Mouse (Mus musculus): Measurements from ENCODE around the gene Bspry. TPM values are rescaled to one million over a fixed set of nuclear protein-coding genes. Genes with fewer than 3 reads are reported as not detected.

Gene Bspry
- polyA plus RNA-seq, 1 experiment = 1.1 TPM

GRCm38 (mm10) chr4:62524651-62525488 is 45.0 kb downstream of the Bspry start, which contains the start of the genes Pole3 and 4933430I17Rik:
Gene Pole3, minus strand, starts transcription at chr4:62525068.
Gene 4933430I17Rik, plus strand, starts transcription at chr4:62525369.
- peaks cover 8% of the 10 kb centered on the region for H3K79me2 ChIP-seq (ENCODE audit: control insufficient read depth, insufficient read depth)
- H3K27me3 ChIP-seq (ENCODE audit: control insufficient read depth, insufficient read depth, insufficient read length) = no peaks in the 10 kb centered on the region
- H3K4me2 ChIP-seq (ENCODE audit: low read depth) = peak within 1 kb of the TSS; percentile 86
- peak within 1 kb of the TSS; percentile 33 for H3ac ChIP-seq (ENCODE audit: control insufficient read depth, insufficient read length)
- TF ChIP-seq MYOD1 (IDR thresholded peaks at IDR 0.05; ENCODE audit: control insufficient read depth in 1 of 3, insufficient read length in 2 of 3, low read depth in 2 of 3) (no peak), SRF (IDR thresholded peaks at IDR 0.05; ENCODE audit: control insufficient read depth, insufficient read length, low read depth) (peak; percentile 55), CEBPB (IDR thresholded peaks at IDR 0.05; ENCODE audit: insufficient read depth, poor library complexity, severe bottlenecking) (no peak), USF1 (IDR thresholded peaks at IDR 0.05; ENCODE audit: low read depth) (peak; percentile 56), TCF3 (IDR thresholded peaks at IDR 0.05; ENCODE audit: insufficient read length, low read depth) (no peak), POLR2A (IDR thresholded peaks at IDR 0.05; ENCODE audit: insufficient read length, low read depth) (no peak), E2F4 (IDR thresholded peaks at IDR 0.05; ENCODE audit: insufficient read depth) (peak; percentile 96)
- H3K4me3 ChIP-seq = peak within 1 kb of the TSS; percentile 59
- no peaks in the 10 kb centered on the region for H3K36me3 ChIP-seq (ENCODE audit: control insufficient read depth, insufficient read depth)

DNA sequence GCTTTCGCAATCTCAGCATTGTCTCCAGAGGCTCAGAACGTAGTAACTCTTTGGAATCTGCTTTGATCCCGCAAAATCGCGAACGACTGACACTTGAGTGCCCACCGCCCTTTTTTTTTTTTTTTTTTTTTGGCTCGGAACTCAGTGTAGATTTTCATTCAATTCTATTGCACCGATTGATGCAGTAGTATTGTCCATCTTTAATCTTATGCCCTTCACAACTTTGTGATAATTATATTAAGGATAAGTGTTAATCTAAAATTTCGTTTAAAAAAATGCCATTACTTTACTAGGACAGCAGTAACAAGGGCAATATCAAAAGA is 45.6 kb downstream of the Bspry start:
- Histone ChIP-seq H3K79me2 (ENCODE audit: control insufficient read depth, insufficient read depth) (peaks cover 8% of the 10 kb centered on the region), H3K4me2 (ENCODE audit: low read depth) (peak overlapping the region; percentile 48), H3K27me3 (ENCODE audit: control insufficient read depth, insufficient read depth, insufficient read length) (no peaks in the 10 kb centered on the region), H3K36me3 (ENCODE audit: control insufficient read depth, insufficient read depth) (no peaks in the 10 kb centered on the region), H3K4me3 (peak overlapping the region; percentile 59), H3ac (ENCODE audit: control insufficient read depth, insufficient read length) (peak overlapping the region; percentile 33)
- TF ChIP-seq MYOD1 (IDR thresholded peaks at IDR 0.05; ENCODE audit: control insufficient read depth in 1 of 3, insufficient read length in 2 of 3, low read depth in 2 of 3) (no peak), CEBPB (IDR thresholded peaks at IDR 0.05; ENCODE audit: insufficient read depth, poor library complexity, severe bottlenecking) (peak; percentile 92)

- Histone ChIP-seq H3K27me3 (ENCODE audit: control insufficient read depth, insufficient read depth, insufficient read length) (no peaks in the 10 kb centered on the region), H3K36me3 (ENCODE audit: control insufficient read depth, insufficient read depth) (no peaks in the 10 kb centered on the region), H3K79me2 (ENCODE audit: control insufficient read depth, insufficient read depth) (peaks cover 8% of the 10 kb centered on the region), H3K4me3 (no peak overlapping the region), H3ac (ENCODE audit: control insufficient read depth, insufficient read length) (no peak overlapping the region), H3K4me2 (ENCODE audit: low read depth) (no peak overlapping the region)
- no peak for TF ChIP-seq USF1 (IDR thresholded peaks at IDR 0.05; ENCODE audit: low read depth)
- no peak for TF ChIP-seq CEBPB (IDR thresholded peaks at IDR 0.05; ENCODE audit: insufficient read depth, poor library complexity, severe bottlenecking)
- no peak for TF ChIP-seq POLR2A (IDR thresholded peaks at IDR 0.05; ENCODE audit: insufficient read length, low read depth)
- TF ChIP-seq MYOG (IDR thresholded peaks at IDR 0.05; ENCODE audit: control insufficient read depth in 1 of 3, insufficient read depth in 1 of 3, insufficient read length in 2 of 3, low read depth in 2 of 3) = no peak
Measured at GRCm38 (mm10) chr4:62526256-62526655, 46.4 kb downstream of the Bspry start.

DNA sequence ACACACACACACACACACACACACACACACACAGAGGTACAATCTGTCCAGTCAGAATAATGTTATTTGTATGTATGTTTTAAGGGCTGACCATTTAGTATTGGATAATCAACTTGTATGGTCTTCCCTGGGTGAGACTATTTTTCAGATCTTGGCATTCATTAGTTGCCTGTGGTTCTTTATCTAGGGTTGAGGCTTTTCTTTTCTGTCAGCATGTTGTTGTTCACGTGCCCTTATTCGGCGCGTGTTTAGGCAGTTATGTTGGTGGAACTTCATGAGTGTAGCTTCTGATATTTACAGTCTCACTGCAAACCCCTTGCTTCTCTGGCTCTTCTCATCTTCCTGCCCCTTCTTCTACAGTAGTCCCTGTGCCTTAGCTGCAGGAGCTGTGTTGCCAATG is 47.8 kb downstream of the Bspry start:
- no peak overlapping the region for H3ac ChIP-seq (ENCODE audit: control insufficient read depth, insufficient read length)
- no peaks in the 10 kb centered on the region for H3K27me3 ChIP-seq (ENCODE audit: control insufficient read depth, insufficient read depth, insufficient read length)
- H3K4me2 ChIP-seq (ENCODE audit: low read depth) = no peak overlapping the region
- no peak overlapping the region for H3K4me3 ChIP-seq
- peaks cover 8% of the 10 kb centered on the region for H3K79me2 ChIP-seq (ENCODE audit: control insufficient read depth, insufficient read depth)
- H3K36me3 ChIP-seq (ENCODE audit: control insufficient read depth, insufficient read depth) = no peaks in the 10 kb centered on the region
- TF ChIP-seq MAX (IDR thresholded peaks at IDR 0.05; ENCODE audit: low read depth) = no peak
- TF ChIP-seq POLR2AphosphoS2 (IDR thresholded peaks at IDR 0.05; ENCODE audit: insufficient read length, low read depth) = no peak
- no peak for TF ChIP-seq E2F4 (IDR thresholded peaks at IDR 0.05; ENCODE audit: insufficient read depth)
- TF ChIP-seq TCF3 (IDR thresholded peaks at IDR 0.05; ENCODE audit: insufficient read length, low read depth) = no peak
- TF ChIP-seq MYOD1 (IDR thresholded peaks at IDR 0.05; ENCODE audit: control insufficient read depth in 1 of 3, insufficient read length in 2 of 3, low read depth in 2 of 3) = no peak

DNA sequence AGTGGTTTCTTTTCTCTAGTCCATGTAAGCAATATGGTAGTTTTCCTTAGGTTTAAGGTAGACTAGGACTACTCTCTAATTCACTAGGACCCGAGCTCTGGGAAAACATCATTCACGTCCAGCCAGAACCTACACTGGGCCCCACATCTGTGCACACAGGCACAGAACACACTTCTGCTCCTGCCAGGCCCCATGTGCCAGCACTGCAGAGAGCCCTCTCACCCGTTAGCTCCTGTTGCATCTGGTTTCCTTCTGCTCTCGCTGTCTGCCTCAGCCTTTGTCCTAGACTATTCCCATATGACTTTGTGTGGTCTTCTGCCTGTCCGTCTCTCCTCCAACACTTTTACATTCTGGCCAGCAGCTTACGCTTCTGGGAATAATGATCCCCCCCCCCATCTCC is 53.9 kb downstream of the Bspry start:
- no peaks in the 10 kb centered on the region for H3K79me2 ChIP-seq (ENCODE audit: control insufficient read depth, insufficient read depth)
- no peak overlapping the region for H3K4me3 ChIP-seq
- H3K4me2 ChIP-seq (ENCODE audit: low read depth) = no peak overlapping the region
- H3K27me3 ChIP-seq (ENCODE audit: control insufficient read depth, insufficient read depth, insufficient read length) = no peaks in the 10 kb centered on the region
- TF ChIP-seq MAX (IDR thresholded peaks at IDR 0.05; ENCODE audit: low read depth) (no peak), SRF (IDR thresholded peaks at IDR 0.05; ENCODE audit: control insufficient read depth, insufficient read length, low read depth) (no peak), E2F4 (IDR thresholded peaks at IDR 0.05; ENCODE audit: insufficient read depth) (no peak), USF1 (IDR thresholded peaks at IDR 0.05; ENCODE audit: low read depth) (no peak), POLR2AphosphoS2 (IDR thresholded peaks at IDR 0.05; ENCODE audit: insufficient read length, low read depth) (no peak), CEBPB (IDR thresholded peaks at IDR 0.05; ENCODE audit: insufficient read depth, poor library complexity, severe bottlenecking) (no peak), MYOD1 (IDR thresholded peaks at IDR 0.05; ENCODE audit: control insufficient read depth in 1 of 3, insufficient read length in 2 of 3, low read depth in 2 of 3) (no peak), TCF12 (IDR thresholded peaks at IDR 0.05; ENCODE audit: insufficient read depth, poor library complexity, severe bottlenecking) (no peak), TCF3 (IDR thresholded peaks at IDR 0.05; ENCODE audit: insufficient read length, low read depth) (no peak), MYOG (IDR thresholded peaks at IDR 0.05; ENCODE audit: control insufficient read depth in 1 of 3, insufficient read depth in 1 of 3, insufficient read length in 2 of 3, low read depth in 2 of 3) (no peak)
- no peak overlapping the region for H3ac ChIP-seq (ENCODE audit: control insufficient read depth, insufficient read length)
- H3K36me3 ChIP-seq (ENCODE audit: control insufficient read depth, insufficient read depth) = no peaks in the 10 kb centered on the region

Measured in myocyte (in vitro differentiated cells).